Mouse (Mus musculus): ENCODE data around the gene Rbm34. TPM values are rescaled to one million over a fixed set of nuclear protein-coding genes. Genes with fewer than 3 reads are reported as not detected.

The Rbm34 gene
- polyA plus RNA-seq, 1 experiment from 2014 or later, result 32.2 TPM

DNA sequence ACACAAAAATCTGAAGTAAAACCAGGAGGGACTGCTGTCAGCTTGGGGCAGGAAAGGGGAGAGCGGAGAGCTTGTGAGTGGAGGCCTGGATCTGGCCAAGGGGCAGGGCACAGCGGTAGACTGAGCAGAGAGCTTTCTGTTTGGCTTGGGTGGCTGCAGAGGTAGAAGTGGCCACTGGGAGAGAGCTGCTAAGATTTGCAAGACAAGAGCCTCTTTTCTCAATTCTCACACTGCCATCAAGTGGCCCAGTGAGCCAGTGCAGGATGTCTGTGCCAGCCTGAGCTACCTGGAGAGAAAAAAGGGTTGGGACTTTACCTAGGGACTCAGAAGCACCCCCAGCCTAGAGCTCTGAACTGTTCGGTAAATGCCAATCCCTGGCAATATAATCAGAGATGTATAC lies 50.0 kb downstream of the Rbm34 start:
- WGBS, result 23% methylated on average over 3 of the region's 3 CpGs
- no peaks in the 10 kb centered on the region for H3K4me1 ChIP-seq (ENCODE audit: control insufficient read depth, insufficient read depth, low read length)
- no peak overlapping the region for H3K27ac ChIP-seq (replicated peaks; ENCODE audit: low read depth, low read length)
- H3K4me3 ChIP-seq (ENCODE audit: low read depth, low read length), result no peak overlapping the region
- DNase-seq (ENCODE audit: low spot score), result peak; percentile 76
- no peaks in the 10 kb centered on the region for H3K9me3 ChIP-seq (ENCODE audit: control insufficient read depth, low read length)
- no peak overlapping the region for H3K9ac ChIP-seq (ENCODE audit: low read length)
- no peak overlapping the region for H3K4me2 ChIP-seq (ENCODE audit: low read depth, severe bottlenecking)
- no peaks in the 10 kb centered on the region for H3K36me3 ChIP-seq (ENCODE audit: control insufficient read depth, insufficient read depth, low read length)
- no peaks in the 10 kb centered on the region for H3K27me3 ChIP-seq (ENCODE audit: control insufficient read depth, insufficient read depth, low read length)
- ATAC-seq (ENCODE audit: insufficient number of reproducible peaks, low FRiP score, low TSS enrichment, low read depth), result peak; percentile 46; the same call in 1 of the 2 replicates

DNA sequence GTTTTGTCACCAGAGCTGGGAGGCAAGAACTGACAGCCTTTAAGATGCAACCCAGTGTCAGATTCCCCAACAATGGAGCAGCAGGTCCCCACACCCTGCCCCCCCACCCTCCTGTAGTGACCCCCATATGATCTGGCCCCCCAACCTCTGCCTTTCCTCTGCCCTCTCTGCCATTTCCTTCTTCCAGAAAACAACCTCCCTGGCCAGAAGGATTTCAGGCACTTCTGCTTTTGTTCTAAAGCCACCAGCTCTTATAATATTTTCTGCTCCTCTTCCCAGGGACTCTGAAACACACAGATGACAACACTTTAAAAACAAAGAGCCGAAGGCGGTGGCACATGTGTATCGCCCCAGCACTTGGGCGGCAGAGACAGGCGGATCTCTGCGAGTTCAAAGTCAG lies 50.5 kb downstream of the Rbm34 start:
- Histone ChIP-seq H3K4me3 (ENCODE audit: low read depth, low read length) (no peak overlapping the region), H3K9me3 (ENCODE audit: control insufficient read depth, low read length) (no peaks in the 10 kb centered on the region), H3K27me3 (ENCODE audit: control insufficient read depth, insufficient read depth, low read length) (no peaks in the 10 kb centered on the region), H3K36me3 (ENCODE audit: control insufficient read depth, insufficient read depth, low read length) (no peaks in the 10 kb centered on the region), H3K4me2 (ENCODE audit: low read depth, severe bottlenecking) (no peak overlapping the region), H3K9ac (ENCODE audit: low read length) (no peak overlapping the region), H3K4me1 (ENCODE audit: control insufficient read depth, insufficient read depth, low read length) (no peaks in the 10 kb centered on the region), H3K27ac (replicated peaks; ENCODE audit: low read depth, low read length) (no peak overlapping the region)
- ATAC-seq (ENCODE audit: insufficient number of reproducible peaks, low FRiP score, low TSS enrichment, low read depth), result no peak
- WGBS, result 86% methylated on average over 6 of the region's 6 CpGs
- DNase-seq (ENCODE audit: low spot score), result no peak

DNA sequence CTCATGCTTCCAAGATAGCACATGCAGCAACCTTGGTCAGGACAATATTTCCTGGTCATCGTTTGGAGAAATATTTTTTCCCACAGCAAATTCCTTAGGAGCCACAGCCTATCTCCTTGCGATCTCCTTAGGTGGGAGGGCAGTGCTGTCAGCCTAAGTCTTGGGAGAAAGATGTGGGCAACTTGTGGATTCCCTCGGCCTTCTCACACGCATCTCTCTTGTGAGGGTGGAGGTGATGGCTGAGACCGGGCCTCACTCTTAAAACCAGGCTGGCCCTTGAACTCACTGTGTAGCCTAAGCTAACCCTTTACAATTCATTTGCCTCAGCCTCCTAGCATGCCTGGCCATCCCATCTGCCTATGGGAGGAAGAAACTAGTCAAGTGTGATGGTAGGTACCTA lies 51.2 kb downstream of the Rbm34 start:
- Histone ChIP-seq H3K27ac (replicated peaks; ENCODE audit: low read depth, low read length) (no peak overlapping the region), H3K4me3 (ENCODE audit: low read depth, low read length) (no peak overlapping the region), H3K9me3 (ENCODE audit: control insufficient read depth, low read length) (no peaks in the 10 kb centered on the region), H3K4me1 (ENCODE audit: control insufficient read depth, insufficient read depth, low read length) (no peaks in the 10 kb centered on the region), H3K4me2 (ENCODE audit: low read depth, severe bottlenecking) (no peak overlapping the region), H3K36me3 (ENCODE audit: control insufficient read depth, insufficient read depth, low read length) (no peaks in the 10 kb centered on the region), H3K9ac (ENCODE audit: low read length) (no peak overlapping the region), H3K27me3 (ENCODE audit: control insufficient read depth, insufficient read depth, low read length) (no peaks in the 10 kb centered on the region)
- DNase-seq (ENCODE audit: low spot score) (no peak), ATAC-seq (ENCODE audit: insufficient number of reproducible peaks, low FRiP score, low TSS enrichment, low read depth) (no peak)
- WGBS, result 93% methylated on average over 5 of the region's 5 CpGs

DNA sequence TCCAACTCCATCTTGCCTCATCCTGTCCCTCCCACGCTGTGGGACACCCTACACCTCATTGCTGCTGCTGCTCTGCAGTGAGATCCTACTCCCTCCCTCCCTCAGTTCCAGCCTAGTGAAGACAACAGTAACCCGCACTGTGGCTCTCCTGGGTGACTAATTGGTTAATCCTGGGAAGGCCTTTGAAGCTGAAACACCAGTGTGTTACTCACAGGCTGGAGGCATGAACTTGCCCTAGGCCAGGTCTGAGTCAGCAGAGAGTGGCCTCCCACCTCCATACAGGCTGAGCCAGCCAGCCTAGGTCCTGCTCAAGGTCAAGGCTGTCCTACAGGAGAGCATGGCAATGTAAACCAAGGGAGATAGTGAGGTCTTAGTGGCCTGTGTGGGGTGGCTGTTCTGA lies 51.6 kb downstream of the Rbm34 start:
- no peak for DNase-seq (ENCODE audit: low spot score)
- no peak overlapping the region for H3K9ac ChIP-seq (ENCODE audit: low read length)
- ATAC-seq (ENCODE audit: insufficient number of reproducible peaks, low FRiP score, low TSS enrichment, low read depth), result no peak
- no peak overlapping the region for H3K4me3 ChIP-seq (ENCODE audit: low read depth, low read length)
- 49% methylated on average over 2 of the region's 2 CpGs for WGBS
- no peaks in the 10 kb centered on the region for H3K9me3 ChIP-seq (ENCODE audit: control insufficient read depth, low read length)
- H3K4me2 ChIP-seq (ENCODE audit: low read depth, severe bottlenecking), result no peak overlapping the region
- H3K27me3 ChIP-seq (ENCODE audit: control insufficient read depth, insufficient read depth, low read length), result no peaks in the 10 kb centered on the region
- no peaks in the 10 kb centered on the region for H3K36me3 ChIP-seq (ENCODE audit: control insufficient read depth, insufficient read depth, low read length)
- no peak overlapping the region for H3K27ac ChIP-seq (replicated peaks; ENCODE audit: low read depth, low read length)
- no peaks in the 10 kb centered on the region for H3K4me1 ChIP-seq (ENCODE audit: control insufficient read depth, insufficient read depth, low read length)

GRCm38 (mm10) chr8:126918356-126918755 lies 52.5 kb downstream of the Rbm34 start:
- no peak overlapping the region for H3K4me3 ChIP-seq (ENCODE audit: low read depth, low read length)
- DNase-seq (ENCODE audit: low spot score) (no peak), ATAC-seq (ENCODE audit: insufficient number of reproducible peaks, low FRiP score, low TSS enrichment, low read depth) (no peak)
- no peaks in the 10 kb centered on the region for H3K9me3 ChIP-seq (ENCODE audit: control insufficient read depth, low read length)
- H3K4me2 ChIP-seq (ENCODE audit: low read depth, severe bottlenecking), result no peak overlapping the region
- no peak overlapping the region for H3K27ac ChIP-seq (replicated peaks; ENCODE audit: low read depth, low read length)
- 100% methylated on average over 1 of the region's 1 CpGs for WGBS
- H3K27me3 ChIP-seq (ENCODE audit: control insufficient read depth, insufficient read depth, low read length), result no peaks in the 10 kb centered on the region
- H3K9ac ChIP-seq (ENCODE audit: low read length), result no peak overlapping the region
- 0 out of 2 replicates have a peak, but pooled peaks cover 3% of the 10 kb centered on the region for H3K4me1 ChIP-seq (ENCODE audit: control insufficient read depth, insufficient read depth, low read length)
- H3K36me3 ChIP-seq (ENCODE audit: control insufficient read depth, insufficient read depth, low read length), result no peaks in the 10 kb centered on the region

DNA sequence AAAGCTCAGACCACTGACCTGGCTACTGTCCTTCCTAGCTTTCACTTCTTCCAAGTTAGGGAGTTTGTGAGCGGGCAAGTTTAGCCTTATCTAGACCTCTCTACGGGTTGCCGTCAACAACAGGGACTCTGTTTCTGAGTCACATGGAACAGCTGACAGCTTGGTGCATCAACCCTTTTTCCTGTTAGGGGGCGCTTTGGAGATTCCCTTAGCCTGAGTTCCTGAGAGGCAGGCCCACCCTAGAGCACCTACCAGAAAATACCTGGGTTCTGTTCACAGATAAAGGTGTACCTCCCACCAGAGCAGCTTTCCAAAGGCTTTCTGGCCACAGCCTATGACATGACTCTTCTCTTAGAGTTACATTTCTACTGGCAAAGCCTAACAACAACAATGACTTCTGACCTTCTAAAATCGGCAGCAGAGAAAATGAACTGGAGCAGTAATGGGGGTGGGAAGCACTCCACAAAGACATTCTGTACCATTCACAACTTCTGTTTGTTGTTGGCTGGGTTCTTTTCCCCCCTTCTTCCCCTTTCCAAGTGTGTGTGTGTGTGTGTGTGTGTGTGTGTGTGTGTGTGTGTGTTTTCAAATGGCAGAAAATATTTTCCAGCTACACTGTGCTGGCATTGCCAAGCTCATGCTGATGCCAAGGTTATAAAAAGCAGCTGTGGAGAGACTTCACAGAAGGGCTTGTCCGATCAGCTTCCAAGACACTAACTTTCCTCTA lies 53.5 kb downstream of the Rbm34 start:
- Histone ChIP-seq H3K4me3 (ENCODE audit: low read depth, low read length) (no peak overlapping the region), H3K27ac (replicated peaks; ENCODE audit: low read depth, low read length) (no peak overlapping the region), H3K4me1 (ENCODE audit: control insufficient read depth, insufficient read depth, low read length) (0 out of 2 replicates have a peak, but pooled peaks cover 4% of the 10 kb centered on the region), H3K9me3 (ENCODE audit: control insufficient read depth, low read length) (no peaks in the 10 kb centered on the region), H3K36me3 (ENCODE audit: control insufficient read depth, insufficient read depth, low read length) (no peaks in the 10 kb centered on the region), H3K9ac (ENCODE audit: low read length) (no peak overlapping the region), H3K27me3 (ENCODE audit: control insufficient read depth, insufficient read depth, low read length) (no peaks in the 10 kb centered on the region), H3K4me2 (ENCODE audit: low read depth, severe bottlenecking) (no peak overlapping the region)
- 59% methylated on average over 6 of the region's 6 CpGs for WGBS
- ATAC-seq (ENCODE audit: insufficient number of reproducible peaks, low FRiP score, low TSS enrichment, low read depth) (no peak), DNase-seq (ENCODE audit: low spot score) (no peak)

- no peak overlapping the region for H3K4me3 ChIP-seq (ENCODE audit: low read depth, low read length)
- no peak overlapping the region for H3K4me2 ChIP-seq (ENCODE audit: low read depth, severe bottlenecking)
- H3K36me3 ChIP-seq (ENCODE audit: control insufficient read depth, insufficient read depth, low read length), result no peaks in the 10 kb centered on the region
- DNase-seq (ENCODE audit: low spot score), result no peak
- 81% methylated on average over 4 of the region's 4 CpGs for WGBS
- H3K27ac ChIP-seq (replicated peaks; ENCODE audit: low read depth, low read length), result no peak overlapping the region
- H3K9me3 ChIP-seq (ENCODE audit: control insufficient read depth, low read length), result no peaks in the 10 kb centered on the region
- H3K4me1 ChIP-seq (ENCODE audit: control insufficient read depth, insufficient read depth, low read length), result 0 out of 2 replicates have a peak, but pooled peaks cover 4% of the 10 kb centered on the region
- ATAC-seq (ENCODE audit: insufficient number of reproducible peaks, low FRiP score, low TSS enrichment, low read depth), result no peak
- H3K27me3 ChIP-seq (ENCODE audit: control insufficient read depth, insufficient read depth, low read length), result no peaks in the 10 kb centered on the region
- H3K9ac ChIP-seq (ENCODE audit: low read length), result no peak overlapping the region
Measured at GRCm38 (mm10) chr8:126916611-126917010, 54.3 kb downstream of the Rbm34 start.

DNA sequence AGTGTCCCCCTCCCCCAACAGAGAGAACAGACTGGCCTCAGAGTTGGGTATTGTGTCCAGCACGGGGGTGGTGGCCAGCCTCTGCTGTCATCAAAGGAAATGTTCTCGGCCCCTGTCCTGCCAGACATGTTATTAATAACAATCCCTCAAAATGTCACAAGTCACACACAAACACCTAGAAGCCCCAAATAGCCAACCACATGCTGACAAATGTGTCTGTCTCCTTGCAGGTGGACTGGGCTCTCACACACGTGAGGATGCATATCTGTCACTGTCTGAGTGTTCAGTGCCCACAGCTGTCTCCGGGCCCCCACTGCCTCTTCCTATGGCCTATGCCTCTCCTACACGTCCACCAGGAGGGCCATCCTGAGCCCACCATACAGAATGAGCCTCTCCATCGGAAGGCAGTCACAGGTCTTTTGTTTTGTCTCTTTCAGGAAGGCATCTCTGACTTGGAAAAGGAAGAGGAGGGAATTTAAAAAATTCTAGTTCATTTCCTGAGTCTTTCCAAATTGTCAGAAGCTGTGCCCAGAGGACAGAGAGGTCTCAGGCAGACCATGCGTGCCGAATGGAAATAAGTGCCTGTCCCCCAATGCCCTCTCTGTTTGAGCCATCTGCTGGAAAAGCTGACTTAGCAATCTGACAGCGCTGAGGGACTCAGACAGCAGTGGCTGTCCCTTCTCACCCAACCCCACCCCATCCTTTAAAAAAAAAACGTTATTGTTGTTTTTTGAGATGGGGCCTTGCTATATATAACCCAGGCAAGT lies 56.1 kb downstream of the Rbm34 start:
- 45% methylated on average over 10 of the region's 10 CpGs for WGBS
- Histone ChIP-seq H3K27me3 (ENCODE audit: control insufficient read depth, insufficient read depth, low read length) (no peaks in the 10 kb centered on the region), H3K36me3 (ENCODE audit: control insufficient read depth, insufficient read depth, low read length) (no peaks in the 10 kb centered on the region), H3K4me3 (ENCODE audit: low read depth, low read length) (no peak overlapping the region), H3K9me3 (ENCODE audit: control insufficient read depth, low read length) (no peaks in the 10 kb centered on the region), H3K27ac (replicated peaks; ENCODE audit: low read depth, low read length) (no peak overlapping the region), H3K4me1 (ENCODE audit: control insufficient read depth, insufficient read depth, low read length) (0 out of 2 replicates have a peak, but pooled peaks cover 4% of the 10 kb centered on the region), H3K9ac (ENCODE audit: low read length) (no peak overlapping the region), H3K4me2 (ENCODE audit: low read depth, severe bottlenecking) (no peak overlapping the region)
- ATAC-seq (ENCODE audit: insufficient number of reproducible peaks, low FRiP score, low TSS enrichment, low read depth), result no peak
- no peak for DNase-seq (ENCODE audit: low spot score)

All from limb, embryonic 11.5 days (tissue).